Mouse (Mus musculus): ENCODE measurements at regions not wholly inside any gene's neighbourhood (a gene's known extent, or its start where the extent isn't known, plus 50 kb on each side); places are given as distances from the start of the nearest gene placed in this dataset.

DNA sequence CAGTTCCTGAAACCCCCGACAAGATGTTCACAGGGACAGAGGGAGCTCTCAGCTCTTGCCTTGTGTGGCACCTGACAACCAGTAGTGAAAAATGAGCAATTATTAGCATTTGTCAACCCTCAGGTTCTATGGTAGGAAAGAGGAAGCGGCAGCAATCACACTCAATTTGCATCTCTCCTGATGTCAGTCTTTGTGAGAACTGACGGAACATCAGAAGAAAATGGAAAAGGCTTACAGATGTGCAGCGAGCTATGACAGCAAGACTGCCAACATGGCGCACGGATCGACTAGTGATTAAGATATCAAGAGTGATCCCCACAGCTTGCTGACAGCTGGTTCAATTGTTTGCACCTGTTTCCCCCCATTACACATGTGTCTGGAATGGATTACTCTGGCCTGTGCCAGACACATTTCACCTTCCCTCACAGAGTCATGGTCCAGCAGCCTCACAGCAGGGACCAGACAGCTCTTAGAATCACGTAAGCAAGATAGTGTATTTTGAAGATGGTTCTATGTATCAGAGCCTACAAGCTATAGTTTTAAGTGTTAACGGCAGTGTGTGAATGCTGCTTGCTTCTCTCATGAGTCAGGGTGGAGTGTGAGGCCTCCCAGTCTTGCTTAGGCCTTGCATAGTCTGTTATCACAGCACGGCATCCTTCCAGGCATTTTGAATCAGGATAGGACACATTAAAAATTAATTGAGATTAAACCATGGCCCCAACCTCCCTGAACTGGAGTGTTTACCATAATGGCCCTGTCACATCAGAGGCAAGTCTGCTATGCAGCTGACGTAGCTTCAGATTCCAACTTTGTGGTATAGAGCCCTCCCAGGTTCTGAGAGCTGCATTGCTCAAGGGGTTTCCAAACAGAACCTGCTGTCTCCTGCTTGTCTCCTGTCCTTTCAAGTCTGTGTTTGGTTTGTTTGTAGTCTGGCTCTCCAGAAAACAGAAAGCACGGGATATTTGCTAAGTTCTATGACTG is 2258.0 kb downstream of the 4930444P10Rik start:
- DNase-seq (ENCODE audit: low spot score): peak; percentile 49

DNA sequence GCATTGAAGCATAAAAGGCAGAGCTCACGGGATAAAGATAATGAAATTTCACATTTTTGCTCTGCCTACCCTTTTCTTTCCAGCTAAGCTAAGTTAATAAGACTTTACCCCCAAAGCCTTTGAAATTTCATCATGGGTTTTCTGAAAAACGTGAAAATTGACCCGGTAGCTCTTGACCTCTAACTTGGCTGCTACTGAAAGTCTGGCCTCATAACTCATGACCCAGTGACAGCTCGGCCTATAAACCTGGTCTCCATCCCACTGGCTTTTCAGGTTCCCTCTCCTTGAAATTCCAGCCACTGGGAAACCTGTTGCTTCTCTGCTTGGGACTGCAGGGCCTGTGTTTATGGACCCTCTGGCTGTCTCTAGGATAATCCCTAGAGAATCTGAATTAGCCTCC is 2285.3 kb downstream of the 4930444P10Rik start:
- peak; percentile 43 for DNase-seq (ENCODE audit: low spot score)

GRCm38 (mm10) chr1:13800460-13800859 is 2292.7 kb downstream of the 4930444P10Rik start:
- DNase-seq (ENCODE audit: low spot score): no peak

- no peak for DNase-seq (ENCODE audit: low spot score)
These were observed 2294.3 kb downstream of the 4930444P10Rik start for GRCm38 (mm10) chr1:13798848-13799247.

- no peak for DNase-seq (ENCODE audit: low spot score)
These were observed 2297.9 kb downstream of the 4930444P10Rik start for GRCm38 (mm10) chr1:13795196-13795595.

DNA sequence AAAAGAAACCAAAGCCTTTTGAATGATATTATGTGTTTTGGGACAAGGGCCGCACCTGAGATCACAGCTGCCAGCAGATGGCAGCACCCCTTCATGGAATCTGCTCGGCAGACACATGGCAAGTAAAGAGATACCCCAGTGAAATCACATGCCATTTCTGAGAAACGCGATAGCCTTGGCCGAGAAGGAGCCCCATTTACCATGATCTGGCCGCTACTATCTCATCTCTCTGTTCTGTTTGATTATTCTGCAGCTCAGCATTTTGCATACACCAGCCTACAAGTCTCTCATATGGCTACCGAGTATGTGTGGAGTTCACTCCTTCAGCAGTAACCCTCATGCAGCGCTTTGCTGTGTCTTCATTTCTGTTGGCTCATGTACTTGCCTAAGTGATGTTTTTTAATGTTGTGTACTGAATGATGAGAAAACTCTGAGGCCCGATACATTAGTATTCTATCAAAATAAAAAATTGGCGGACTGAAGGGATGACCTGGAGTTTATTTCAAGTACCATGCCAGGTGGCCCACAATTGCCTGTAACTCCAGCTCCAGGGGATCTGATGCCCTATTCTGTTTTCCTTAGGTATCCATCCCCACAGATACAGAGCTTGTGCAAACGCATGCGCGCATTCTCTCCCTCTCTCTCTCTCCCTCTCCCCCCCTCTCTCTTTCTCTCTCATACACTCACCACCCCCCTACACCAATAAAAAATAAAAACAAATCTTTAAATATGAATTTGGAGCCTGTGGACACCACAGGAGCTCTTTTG is 2303.6 kb downstream of the 4930444P10Rik start:
- peak; percentile 89 for DNase-seq (ENCODE audit: low spot score)

DNA sequence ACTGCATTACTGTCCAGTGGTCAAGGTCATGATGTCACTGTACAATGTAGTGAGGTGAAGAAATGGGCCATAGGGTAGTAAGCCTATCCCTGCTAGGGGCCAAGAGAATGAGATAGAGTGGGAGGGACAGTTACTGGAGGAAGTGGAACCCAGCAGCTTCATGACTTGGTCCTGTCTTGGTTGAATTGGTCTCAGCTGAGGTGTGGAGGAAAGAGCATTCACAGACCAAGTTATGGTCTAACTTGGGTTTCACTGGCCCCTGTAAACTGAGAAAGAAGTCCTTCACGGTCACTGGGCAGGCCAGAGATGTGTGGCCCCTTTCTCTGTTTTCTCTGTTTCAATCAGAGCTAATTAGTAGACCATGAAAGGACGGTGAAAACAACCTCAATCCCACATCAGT is 2306.1 kb downstream of the 4930444P10Rik start:
- no peak for DNase-seq (ENCODE audit: low spot score)

- peak; percentile 86 for DNase-seq (ENCODE audit: low spot score)
These were observed 2308.7 kb downstream of the 4930444P10Rik start for GRCm38 (mm10) chr1:13784396-13784795.

GRCm38 (mm10) chr1:13782633-13783032 is 2310.5 kb downstream of the 4930444P10Rik start:
- DNase-seq (ENCODE audit: low spot score): no peak

GRCm38 (mm10) chr1:13772106-13772505 is 2321.0 kb downstream of the 4930444P10Rik start:
- DNase-seq (ENCODE audit: low spot score): no peak

- DNase-seq (ENCODE audit: low spot score): peak; percentile 51
These were observed 2322.1 kb downstream of the 4930444P10Rik start for GRCm38 (mm10) chr1:13771014-13771463.

GRCm38 (mm10) chr1:13752479-13752878 is 2338.6 kb downstream of the A830018L16Rik start:
- no peak for DNase-seq (ENCODE audit: low spot score)

DNA sequence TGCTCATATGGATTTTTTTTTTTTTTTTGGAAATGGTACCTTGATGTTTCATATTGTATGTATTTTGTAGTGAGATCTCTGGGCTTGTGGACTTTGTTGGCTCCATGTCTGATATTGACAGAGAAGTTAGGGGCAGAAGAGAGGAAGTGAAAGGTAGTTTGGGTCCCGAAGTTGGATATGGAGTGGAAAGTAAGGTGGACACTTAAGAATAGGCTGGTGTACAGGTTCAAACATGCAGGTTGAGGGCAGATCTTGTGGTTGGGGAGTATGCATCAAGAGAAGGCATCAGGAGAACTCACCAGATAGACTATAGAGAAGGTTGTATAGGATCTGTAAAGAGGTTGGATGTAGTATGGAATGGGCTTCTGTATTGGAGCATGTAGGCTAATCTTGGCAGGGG is 2337.5 kb downstream of the A830018L16Rik start:
- DNase-seq (ENCODE audit: low spot score): no peak

All from embryo, embryonic 10 days (tissue).